ENCODE assay signal across 7 mouse cellular contexts in the genomic region with DNA sequence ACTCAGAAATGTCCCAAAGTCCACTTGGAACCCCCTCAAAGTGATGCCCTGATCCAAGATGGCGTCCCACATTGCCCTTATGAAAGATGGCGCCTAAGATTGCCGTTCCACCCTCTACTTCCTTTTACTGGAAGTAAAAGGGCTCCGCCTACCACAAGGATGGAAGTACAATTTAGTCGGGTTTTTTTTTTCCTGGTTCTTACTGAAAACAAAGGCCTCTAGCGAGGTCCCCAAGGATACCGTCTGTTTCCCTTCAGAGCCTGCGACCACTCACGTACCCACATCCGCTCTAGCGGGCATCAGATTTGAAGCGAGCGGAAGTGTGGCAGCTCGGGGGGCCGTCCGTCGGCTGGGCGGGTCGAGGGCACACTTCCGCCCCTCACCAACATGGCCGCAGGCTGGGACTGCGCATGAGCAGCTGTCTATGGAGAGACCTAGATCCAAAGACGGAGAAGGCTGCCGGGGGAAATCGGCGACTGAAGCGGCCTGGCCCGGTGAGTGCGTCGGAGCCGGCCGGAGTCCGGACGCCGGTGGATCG. TPM values are rescaled to one million over a fixed set of nuclear protein-coding genes. Genes with fewer than 3 reads are reported as not detected.
DNase-seq lines count a peak whose midpoint lies in the region; ATAC-seq lines count a peak whose summit lies in the region.

A gene (plus strand): TSS at position 367 of the 538 bp plus-strand sequence.

- H3K27me3 ChIP-seq in intestine, embryonic 16.5 days (replicated peaks; ENCODE audit: control insufficient read depth, insufficient read depth, low read length): no peaks in the 10 kb centered on the region
- peaks cover 4% of the 10 kb centered on the region; the same call in 1 of the 2 replicates for H3K27me3 ChIP-seq in midbrain, embryonic 11.5 days (ENCODE audit: control insufficient read depth, insufficient read depth, low read length)

- peaks cover 9% of the 10 kb centered on the region for H3K36me3 ChIP-seq in intestine, embryonic 16.5 days (ENCODE audit: control insufficient read depth, insufficient read depth, low read length)
- peaks cover 5% of the 10 kb centered on the region for H3K36me3 ChIP-seq in midbrain, embryonic 11.5 days (ENCODE audit: control insufficient read depth, insufficient read depth, low read length)

- H3K4me3 ChIP-seq in intestine, embryonic 16.5 days (ENCODE audit: low read length): peak within 1 kb of the TSS; percentile 95
- peak within 1 kb of the TSS; percentile 93 for H3K4me3 ChIP-seq in midbrain, embryonic 11.5 days (ENCODE audit: low read depth, low read length)

- peak within 1 kb of the TSS; percentile 92 for H3K27ac ChIP-seq in intestine, embryonic 16.5 days (ENCODE audit: low read length)
- peak within 1 kb of the TSS; percentile 74 for H3K27ac ChIP-seq in midbrain, embryonic 11.5 days (ENCODE audit: low read depth, low read length)

- peak within 1 kb of the TSS; percentile 62 for H3K4me2 ChIP-seq in intestine, embryonic 16.5 days (ENCODE audit: low read depth, low read length)
- H3K4me2 ChIP-seq in midbrain, embryonic 11.5 days: peak within 1 kb of the TSS; percentile 40

- intact Hi-C loops in left cerebral cortex, postnatal 36 days (cut with DNase I): loop anchor here (1.0 to 10.0 kb wide), 5 partner anchors 50 to 296 kb away; a partner anchor contains a TSS

- peak; percentile 97 for ATAC-seq in intestine, embryonic 16.5 days
- peak; percentile 98 for ATAC-seq in midbrain, embryonic 11.5 days (ENCODE audit: low FRiP score)

- H3K4me1 ChIP-seq in intestine, embryonic 16.5 days (ENCODE audit: control insufficient read depth, insufficient read depth, low read length): 0 out of 2 replicates have a peak, but pooled peaks cover 5% of the 10 kb centered on the region
- H3K4me1 ChIP-seq in midbrain, embryonic 11.5 days (ENCODE audit: control insufficient read depth, insufficient read depth, low read length): peaks cover 9% of the 10 kb centered on the region; the same call in 1 of the 2 replicates

- H3K9me3 ChIP-seq in intestine, embryonic 16.5 days (ENCODE audit: control insufficient read depth, low read length): no peaks in the 10 kb centered on the region
- no peaks in the 10 kb centered on the region for H3K9me3 ChIP-seq in midbrain, embryonic 11.5 days (ENCODE audit: control insufficient read depth, low read length)

- under 1% methylated on average over 36 of the region's 36 CpGs for whole genome bisulfite sequencing in intestine, embryonic 16.5 days
- WGBS in midbrain, embryonic 11.5 days: under 1% methylated on average over 36 of the region's 36 CpGs

- peak; percentile 92 for DNase-seq in adrenal gland, adult 8-10 months
- DNase-seq in embryo, embryonic 9.5 days (ENCODE audit: extremely low spot score): peak; percentile 96
- DNase-seq in gastrocnemius, postnatal 4 days (ENCODE audit: low spot score in 2 of 2): peak; percentile 90 to 95
- peak; percentile 95 to 96 for DNase-seq in left cerebral cortex, postnatal 36 days (ENCODE audit: low spot score in 2 of 2)
- peak; percentile 99 for DNase-seq in midbrain, embryonic 11.5 days (ENCODE audit: low spot score, missing footprints)
- DNase-seq in skeletal muscle tissue, adult 2 months (ENCODE audit: low read depth, low spot score): peak; percentile 90

- peak within 1 kb of the TSS; percentile 96 for H3K9ac ChIP-seq in intestine, embryonic 16.5 days (ENCODE audit: low read depth, low read length)
- peak within 1 kb of the TSS; percentile 93 for H3K9ac ChIP-seq in midbrain, embryonic 11.5 days (ENCODE audit: low read length)

RNA-seq across cellular contexts. Expression of the gene that starts here (rescaled TPM):
- total RNA-seq in adrenal gland, adult 8-10 months (2022): 10 to 100 TPM; 61.4 to 94.4 (median 75.4) TPM
- 10 to 100 TPM; 43.9 to 48.4 TPM for total RNA-seq in gastrocnemius, postnatal 4 days (2021)
- polyA plus RNA-seq in intestine, embryonic 16.5 days (2015; fragmentation: Nextera tagmentation; extraction: Ambion mirVana): 54.6 and 58.1 TPM in 2 replicates
- total RNA-seq in left cerebral cortex, postnatal 36 days (2021): 100 to 1,000 TPM; 107 to 113 TPM
- polyA plus RNA-seq in midbrain, embryonic 11.5 days (2014; fragmentation: Nextera tagmentation; extraction: Ambion mirVana): 152 and 154 TPM in 2 replicates

Comparison
In these comparisons a context has a peak if more than half of its experiments do, and no peak if none do; other contexts are left out.
1. Peak in every context shown above with its lines: DNase-seq, ATAC-seq, H3K4me3 ChIP-seq and H3K27ac ChIP-seq.